Mouse (Mus musculus): ENCODE data around the gene Ms4a15. TPM values are rescaled to one million over a fixed set of nuclear protein-coding genes. Genes with fewer than 3 reads are reported as not detected.

Gene Ms4a15
- polyA plus RNA-seq, 1 experiment from 2014 or later, result not detected

DNA sequence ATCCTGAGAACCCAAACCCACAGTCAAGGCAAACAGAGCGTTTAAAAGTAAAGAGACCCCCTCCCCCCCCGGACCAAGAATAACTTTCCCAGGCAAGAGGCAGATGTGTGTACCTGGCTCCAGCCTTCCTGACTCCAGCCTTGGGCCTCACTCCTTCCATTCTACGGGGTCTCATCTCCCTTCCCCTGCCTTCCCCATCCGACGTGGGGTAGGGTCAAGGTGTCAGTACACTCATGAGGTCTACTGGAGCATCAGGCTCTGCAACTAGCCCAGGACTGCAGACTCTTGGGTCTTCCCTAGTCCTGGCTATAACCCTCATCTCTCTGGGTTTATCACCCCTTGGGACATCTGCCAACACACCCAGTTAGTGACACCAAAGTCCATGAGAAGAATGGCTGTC is 12.8 kb downstream of the Ms4a15 start:
- ATAC-seq, result peak; percentile 40; the same call in 1 of the 2 replicates
- H3K9me3 ChIP-seq, result no peaks in the 10 kb centered on the region
- no peak overlapping the region for H3K4me3 ChIP-seq (replicated peaks)
- H3K9ac ChIP-seq (replicated peaks), result no peak overlapping the region
- 0 out of 2 replicates have a peak, but pooled peaks cover 5% of the 10 kb centered on the region for H3K27me3 ChIP-seq
- H3K27ac ChIP-seq, result no peak overlapping the region
- no peaks in the 10 kb centered on the region for H3K36me3 ChIP-seq
- H3K4me1 ChIP-seq (replicated peaks), result no peaks in the 10 kb centered on the region
- 91% methylated on average over 5 of the region's 5 CpGs for WGBS
- no peak overlapping the region for H3K4me2 ChIP-seq (replicated peaks)

DNA sequence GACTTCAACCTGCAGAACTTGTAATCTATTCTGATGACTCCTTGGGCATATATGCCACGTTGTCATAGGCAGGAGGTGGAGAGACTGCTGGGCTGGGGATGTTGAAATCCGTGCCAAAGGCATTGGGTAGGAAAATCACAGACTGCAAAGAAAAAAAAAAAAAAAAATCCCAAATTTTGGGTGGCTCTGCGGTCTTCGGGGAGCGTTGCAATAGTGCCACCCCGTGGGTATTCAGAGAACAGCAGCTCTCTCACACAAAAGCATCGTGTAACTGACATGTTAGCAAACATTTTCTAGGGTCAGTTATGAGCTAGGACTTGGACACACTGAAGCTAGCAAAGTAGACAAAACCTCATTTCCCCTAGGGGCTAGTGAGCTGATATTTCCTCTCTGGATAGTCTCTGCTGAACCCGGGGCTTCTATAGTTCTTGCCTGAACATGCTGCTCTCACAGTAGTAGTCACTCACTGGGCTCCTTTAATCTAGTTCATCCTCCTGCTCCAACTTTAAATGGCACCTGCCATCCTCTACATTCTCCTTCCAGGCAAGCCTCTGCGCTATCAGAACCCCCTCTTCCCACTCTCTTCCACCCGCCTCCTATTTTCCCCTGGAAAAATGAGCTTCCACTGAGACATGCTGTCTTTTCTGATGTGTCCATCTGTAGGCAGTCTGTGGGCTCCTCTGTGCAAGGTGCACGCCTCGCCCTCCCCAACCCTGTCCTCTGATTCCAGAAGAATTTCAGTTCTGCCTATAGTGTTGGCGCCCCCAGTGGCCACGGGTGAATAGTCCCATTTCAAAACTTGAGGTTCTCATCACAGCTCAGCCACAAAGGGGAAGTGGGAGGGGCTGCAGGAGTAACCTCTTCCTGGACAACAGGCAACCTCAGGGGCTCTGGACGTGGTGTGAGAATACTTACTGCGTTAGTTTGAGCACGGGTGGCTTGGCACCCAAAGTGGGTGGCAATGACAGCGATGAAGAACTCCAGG is 13.6 kb downstream of the Ms4a15 start:
- no peak overlapping the region for H3K4me3 ChIP-seq (replicated peaks)
- 0 out of 2 replicates have a peak overlapping the region, but pooled peaks have one; percentile 36 for H3K9ac ChIP-seq (replicated peaks)
- no peaks in the 10 kb centered on the region for H3K9me3 ChIP-seq
- H3K27me3 ChIP-seq, result 0 out of 2 replicates have a peak, but pooled peaks cover 5% of the 10 kb centered on the region
- no peaks in the 10 kb centered on the region for H3K36me3 ChIP-seq
- H3K4me1 ChIP-seq (replicated peaks), result no peaks in the 10 kb centered on the region
- ATAC-seq, result peak; percentile 63
- peak overlapping the region; percentile 25 for H3K4me2 ChIP-seq (replicated peaks)
- 10% methylated on average over 18 of the region's 18 CpGs for WGBS
- no peak overlapping the region for H3K27ac ChIP-seq

DNA sequence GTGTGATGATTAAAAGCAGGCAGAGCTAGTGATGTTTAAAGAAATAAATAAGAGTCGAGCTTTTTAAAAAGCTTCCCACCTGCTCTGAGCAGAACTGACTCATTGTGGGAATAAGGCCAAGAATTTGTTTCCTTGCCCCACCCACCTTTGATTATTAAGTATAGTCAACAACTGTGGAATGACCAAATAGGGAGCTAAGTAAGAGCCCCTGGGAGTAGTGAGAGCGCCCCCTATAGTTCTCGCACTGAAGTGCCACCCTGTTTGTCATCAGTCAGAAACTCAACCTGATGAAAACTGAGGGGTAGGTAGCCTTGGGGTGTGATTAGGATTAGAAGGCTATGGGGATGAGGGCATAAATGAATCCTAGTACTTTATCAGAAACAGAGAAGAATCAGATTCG is 16.7 kb downstream of the Ms4a15 start:
- H3K4me3 ChIP-seq (replicated peaks), result no peak overlapping the region
- no peaks in the 10 kb centered on the region for H3K4me1 ChIP-seq (replicated peaks)
- 54% methylated on average over 4 of the region's 4 CpGs for WGBS
- H3K27me3 ChIP-seq, result no peaks in the 10 kb centered on the region
- ATAC-seq, result no peak
- no peak overlapping the region for H3K9ac ChIP-seq (replicated peaks)
- no peak overlapping the region for H3K27ac ChIP-seq
- H3K9me3 ChIP-seq, result no peaks in the 10 kb centered on the region
- no peak overlapping the region for H3K4me2 ChIP-seq (replicated peaks)
- H3K36me3 ChIP-seq, result no peaks in the 10 kb centered on the region

DNA sequence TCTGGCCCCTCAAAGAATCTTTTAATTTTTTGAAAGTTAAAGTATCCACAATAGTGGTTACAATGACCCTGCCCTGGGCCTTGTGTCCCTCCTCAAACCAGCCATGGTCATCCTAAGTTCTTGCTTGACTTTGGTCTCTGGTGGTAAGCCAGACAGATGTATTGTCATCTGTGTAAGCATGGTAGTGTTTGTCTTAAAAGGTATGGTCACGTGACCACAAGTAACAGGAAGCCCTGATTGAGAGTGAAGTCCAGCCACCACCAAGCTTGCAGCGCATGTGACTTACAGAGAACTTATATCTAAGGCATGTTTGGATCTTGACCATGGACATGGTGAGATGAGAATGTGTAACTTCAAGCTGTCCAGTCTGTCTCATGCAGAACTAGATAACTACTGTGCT is 17.9 kb downstream of the Ms4a15 start:
- Histone ChIP-seq H3K4me3 (replicated peaks) (no peak overlapping the region), H3K27me3 (no peaks in the 10 kb centered on the region), H3K27ac (no peak overlapping the region), H3K4me1 (replicated peaks) (no peaks in the 10 kb centered on the region), H3K9me3 (no peaks in the 10 kb centered on the region), H3K9ac (replicated peaks) (no peak overlapping the region), H3K4me2 (replicated peaks) (no peak overlapping the region), H3K36me3 (no peaks in the 10 kb centered on the region)
- ATAC-seq, result no peak
- 78% methylated on average over 2 of the region's 2 CpGs for WGBS

DNA sequence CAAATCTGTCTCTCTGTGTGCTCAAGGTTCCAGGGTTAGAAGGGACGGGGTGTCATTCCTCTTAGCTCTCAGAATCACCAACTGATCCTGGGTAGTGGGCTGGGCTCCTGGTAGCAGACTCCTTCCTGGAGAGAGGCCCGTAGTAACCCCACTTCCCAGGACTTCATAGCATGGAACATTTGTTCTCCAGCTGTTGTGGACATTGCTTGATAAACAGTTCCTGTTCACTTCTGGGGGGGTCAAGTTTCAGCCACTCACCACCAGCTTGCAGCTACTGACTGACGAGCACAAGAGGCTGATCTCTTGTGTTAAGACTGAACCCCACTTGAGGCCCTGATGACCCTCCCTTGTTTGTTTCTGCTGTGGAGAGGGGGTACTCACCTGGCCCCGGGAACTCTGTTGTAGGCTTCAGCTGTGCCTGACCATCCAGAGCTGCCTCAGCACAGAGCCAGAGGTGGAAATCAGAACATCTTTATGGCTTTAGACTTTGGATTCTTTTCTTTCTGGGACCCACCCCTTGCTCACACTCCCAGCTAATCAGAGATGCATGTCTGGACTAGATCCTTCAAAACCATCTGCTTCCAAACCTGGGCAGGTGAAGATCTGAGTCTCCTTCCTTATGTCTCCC is 18.7 kb downstream of the Ms4a15 start, which contains the start of gene Ms4a10:
Gene Ms4a10, minus strand, starts transcription at position 433 of the 628 bp plus-strand sequence.
- Histone ChIP-seq H3K27ac (no peak within 1 kb of the TSS), H3K36me3 (no peaks in the 10 kb centered on the region), H3K9ac (replicated peaks) (no peak within 1 kb of the TSS), H3K4me2 (replicated peaks) (no peak within 1 kb of the TSS), H3K9me3 (no peaks in the 10 kb centered on the region), H3K4me3 (replicated peaks) (no peak within 1 kb of the TSS), H3K4me1 (replicated peaks) (no peaks in the 10 kb centered on the region), H3K27me3 (no peaks in the 10 kb centered on the region)
- 64% methylated on average over 4 of the region's 4 CpGs for WGBS
- ATAC-seq, result no peak

DNA sequence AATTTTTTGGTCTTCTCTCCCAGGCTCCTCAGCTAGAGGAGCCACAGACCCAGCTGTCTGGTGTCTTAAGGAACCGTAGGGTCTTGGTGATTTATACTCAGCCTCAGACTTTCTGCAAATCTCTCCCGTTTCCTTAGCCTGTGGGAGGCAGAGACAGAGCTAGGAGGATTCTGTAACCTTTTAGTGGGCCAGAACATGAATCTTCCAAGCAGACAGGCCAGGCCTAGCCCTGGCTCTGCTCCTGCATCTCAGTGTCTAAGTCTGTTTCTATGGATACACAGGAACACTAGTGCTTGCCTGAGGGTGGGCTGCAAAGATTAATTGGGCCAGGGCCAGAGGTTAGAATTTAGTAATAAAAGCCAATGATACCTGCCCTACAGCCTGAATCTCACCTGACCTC is 19.9 kb downstream of the Ms4a15 start:
- no peaks in the 10 kb centered on the region for H3K27me3 ChIP-seq
- H3K4me2 ChIP-seq (replicated peaks), result no peak overlapping the region
- no peak overlapping the region for H3K4me3 ChIP-seq (replicated peaks)
- ATAC-seq, result no peak
- no peaks in the 10 kb centered on the region for H3K36me3 ChIP-seq
- H3K9me3 ChIP-seq, result no peaks in the 10 kb centered on the region
- no peak overlapping the region for H3K9ac ChIP-seq (replicated peaks)
- H3K27ac ChIP-seq, result no peak overlapping the region
- H3K4me1 ChIP-seq (replicated peaks), result no peaks in the 10 kb centered on the region
- 64% methylated on average over 2 of the region's 2 CpGs for WGBS

DNA sequence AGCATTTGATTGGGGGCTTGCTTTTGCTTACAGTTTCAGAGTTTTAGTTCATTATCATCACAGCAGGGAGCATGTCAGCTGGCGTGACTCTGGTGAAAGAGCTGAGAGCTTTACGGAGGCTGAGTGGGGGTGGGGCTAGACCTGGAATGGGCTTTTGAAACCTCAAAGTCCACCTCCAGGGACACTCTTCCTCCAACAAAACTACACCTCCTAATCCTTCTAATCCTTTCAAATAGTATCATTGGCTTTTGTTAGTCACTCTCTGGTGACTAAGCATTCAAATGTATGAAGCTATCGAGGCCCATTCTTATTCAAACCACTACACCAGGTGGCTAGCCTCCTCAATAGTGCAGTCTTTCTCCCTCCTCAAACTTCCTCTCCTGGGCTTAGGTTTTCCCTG is 20.4 kb downstream of the Ms4a15 start:
- Histone ChIP-seq H3K4me1 (replicated peaks) (no peaks in the 10 kb centered on the region), H3K27me3 (no peaks in the 10 kb centered on the region), H3K9me3 (no peaks in the 10 kb centered on the region), H3K4me2 (replicated peaks) (no peak overlapping the region), H3K27ac (no peak overlapping the region), H3K9ac (replicated peaks) (no peak overlapping the region), H3K4me3 (replicated peaks) (no peak overlapping the region), H3K36me3 (no peaks in the 10 kb centered on the region)
- 11% methylated on average over 3 of the region's 3 CpGs for WGBS
- ATAC-seq, result no peak

DNA sequence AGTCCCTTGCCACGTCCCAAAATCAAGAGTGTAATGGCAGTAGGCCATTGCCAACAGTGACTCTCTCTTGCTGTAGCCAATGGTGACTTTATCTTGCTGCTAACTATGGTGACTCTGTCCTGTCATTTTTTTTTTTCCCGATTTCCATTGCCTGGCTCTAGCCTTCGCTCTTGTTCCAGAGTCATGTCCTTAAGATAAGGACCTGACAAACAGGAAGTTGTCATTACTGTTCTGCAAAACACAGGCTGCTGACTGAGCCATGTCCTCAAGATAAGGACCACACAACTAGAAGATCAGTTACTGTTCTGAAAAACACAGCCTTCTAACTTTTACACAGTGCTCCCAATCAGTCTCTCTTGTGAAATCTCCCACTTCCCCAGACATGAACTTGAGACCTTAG is 22.6 kb downstream of the Ms4a15 start:
- no peak overlapping the region for H3K4me2 ChIP-seq (replicated peaks)
- no peaks in the 10 kb centered on the region for H3K36me3 ChIP-seq
- H3K27ac ChIP-seq, result no peak overlapping the region
- WGBS, result 77% methylated on average over 3 of the region's 3 CpGs
- ATAC-seq, result no peak
- no peaks in the 10 kb centered on the region for H3K4me1 ChIP-seq (replicated peaks)
- H3K9me3 ChIP-seq, result no peaks in the 10 kb centered on the region
- H3K9ac ChIP-seq (replicated peaks), result no peak overlapping the region
- H3K4me3 ChIP-seq (replicated peaks), result no peak overlapping the region
- no peaks in the 10 kb centered on the region for H3K27me3 ChIP-seq

DNA sequence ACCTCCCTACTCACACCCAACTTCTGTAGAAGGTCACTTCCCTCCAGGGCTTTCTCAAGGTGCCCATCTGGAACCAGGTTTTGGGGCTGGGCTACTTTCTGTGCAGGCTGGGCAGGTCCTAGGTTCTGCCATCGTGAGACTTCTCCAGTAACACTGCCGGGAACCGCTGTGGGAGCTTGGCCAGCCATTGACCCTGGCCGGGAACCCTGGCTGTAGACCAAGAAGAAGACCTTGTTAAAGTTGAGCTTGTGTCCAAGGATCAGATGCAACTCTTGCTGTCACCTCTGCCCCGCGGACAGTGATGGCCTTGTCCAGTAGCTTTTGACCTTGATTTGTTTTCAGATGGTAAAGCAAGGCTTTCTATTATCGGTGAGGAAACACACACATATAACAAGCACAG is 24.5 kb downstream of the Ms4a15 start:
- WGBS, result 92% methylated on average over 7 of the region's 7 CpGs
- Histone ChIP-seq H3K4me2 (replicated peaks) (no peak overlapping the region), H3K27me3 (no peaks in the 10 kb centered on the region), H3K9ac (replicated peaks) (no peak overlapping the region), H3K4me3 (replicated peaks) (no peak overlapping the region), H3K27ac (no peak overlapping the region), H3K36me3 (no peaks in the 10 kb centered on the region), H3K4me1 (replicated peaks) (no peaks in the 10 kb centered on the region), H3K9me3 (no peaks in the 10 kb centered on the region)
- no peak for ATAC-seq

DNA sequence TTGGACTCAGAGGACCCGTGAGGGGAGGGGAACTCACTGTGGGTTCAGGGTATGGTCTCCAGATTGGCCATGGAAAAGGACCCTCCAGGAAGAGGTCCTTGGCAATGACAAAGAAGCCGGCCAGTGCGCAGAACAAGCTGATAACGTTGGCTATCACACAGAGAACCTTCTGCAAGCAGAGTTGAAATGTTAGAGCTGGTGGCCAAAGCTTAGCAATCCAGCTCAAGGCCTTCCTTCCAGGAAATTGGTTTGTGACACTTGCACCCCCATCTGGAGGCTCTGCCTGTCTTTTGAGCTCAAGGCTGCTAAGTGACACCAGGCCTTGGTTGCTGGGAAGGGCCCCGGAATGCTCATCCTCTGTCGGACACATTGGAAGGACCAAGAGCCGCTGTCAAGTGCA is 27.3 kb downstream of the Ms4a15 start:
- H3K4me3 ChIP-seq (replicated peaks), result no peak overlapping the region
- no peak overlapping the region for H3K27ac ChIP-seq
- WGBS, result 88% methylated on average over 7 of the region's 7 CpGs
- no peak overlapping the region for H3K9ac ChIP-seq (replicated peaks)
- H3K4me1 ChIP-seq (replicated peaks), result no peaks in the 10 kb centered on the region
- no peaks in the 10 kb centered on the region for H3K9me3 ChIP-seq
- H3K27me3 ChIP-seq, result 0 out of 2 replicates have a peak, but pooled peaks cover 3% of the 10 kb centered on the region
- H3K4me2 ChIP-seq (replicated peaks), result no peak overlapping the region
- no peak for ATAC-seq
- no peaks in the 10 kb centered on the region for H3K36me3 ChIP-seq

DNA sequence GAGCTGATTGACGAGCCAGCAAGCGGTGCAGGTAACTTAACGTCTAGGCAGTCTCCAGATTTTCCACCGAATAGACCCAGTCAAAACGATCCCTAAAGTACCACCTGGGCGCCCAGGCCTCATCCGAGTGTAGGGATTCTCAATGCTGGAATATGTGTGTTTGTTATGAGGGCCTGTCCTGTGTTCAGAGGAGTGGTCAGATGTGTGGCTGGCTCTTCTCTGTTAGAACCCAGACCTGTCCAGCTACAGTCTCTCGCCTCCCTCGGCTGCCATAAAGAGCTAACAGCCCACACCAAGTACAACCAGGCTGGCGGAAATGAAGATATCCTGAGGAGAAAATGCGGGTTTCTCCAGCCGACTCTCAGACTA is 33.1 kb downstream of the Ms4a15 start:
- Histone ChIP-seq H3K4me1 (replicated peaks) (peaks cover 5% of the 10 kb centered on the region), H3K4me2 (replicated peaks) (peak overlapping the region; percentile 27; the same call in 1 of the 2 replicates), H3K9ac (replicated peaks) (0 out of 2 replicates have a peak overlapping the region, but pooled peaks have one; percentile 12), H3K36me3 (no peaks in the 10 kb centered on the region), H3K27me3 (peaks cover 11% of the 10 kb centered on the region; the same call in 1 of the 2 replicates), H3K4me3 (replicated peaks) (no peak overlapping the region), H3K27ac (no peak overlapping the region), H3K9me3 (no peaks in the 10 kb centered on the region)
- 43% methylated on average over 12 of the region's 12 CpGs for WGBS
- ATAC-seq, result peak; percentile 69; the same call in 1 of the 2 replicates
